Mouse (Mus musculus) frontal cortex, postnatal 36 days (tissue): ENCODE measurements around the gene Stk32b.

Source experiments
- DNase-seq, 2 experiments: peaks; one replicate each; pipeline ENCODE4 v3.0.0; 2022; ENCODE audit warnings: low spot score in 2 of 2

Gene Stk32b

DNA sequence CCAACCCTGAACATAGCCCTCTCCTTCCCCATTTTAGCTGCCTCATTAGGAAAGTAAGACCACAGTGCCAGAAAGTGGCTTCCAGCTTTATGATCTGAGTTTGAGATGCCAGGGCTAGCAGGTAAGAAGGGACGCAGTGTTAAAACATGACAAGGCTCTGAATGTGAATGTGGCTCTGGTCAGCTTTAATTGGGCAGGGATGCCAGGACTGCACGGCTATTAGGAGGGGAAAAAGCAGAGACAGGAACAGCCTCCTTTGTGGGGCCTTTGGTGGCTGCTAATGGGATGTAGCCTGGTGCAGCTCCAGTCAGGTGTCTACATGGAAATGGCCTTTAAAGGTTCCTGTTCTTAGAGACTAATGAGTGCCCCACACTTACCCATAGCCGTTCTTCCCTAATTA is 52.0 kb downstream of the Stk32b start:
- no peak for DNase-seq

- DNase-seq = no peak
Observed at GRCm38 (mm10) chr5:37659177-37659576, 57.8 kb downstream of the Stk32b start.

DNA sequence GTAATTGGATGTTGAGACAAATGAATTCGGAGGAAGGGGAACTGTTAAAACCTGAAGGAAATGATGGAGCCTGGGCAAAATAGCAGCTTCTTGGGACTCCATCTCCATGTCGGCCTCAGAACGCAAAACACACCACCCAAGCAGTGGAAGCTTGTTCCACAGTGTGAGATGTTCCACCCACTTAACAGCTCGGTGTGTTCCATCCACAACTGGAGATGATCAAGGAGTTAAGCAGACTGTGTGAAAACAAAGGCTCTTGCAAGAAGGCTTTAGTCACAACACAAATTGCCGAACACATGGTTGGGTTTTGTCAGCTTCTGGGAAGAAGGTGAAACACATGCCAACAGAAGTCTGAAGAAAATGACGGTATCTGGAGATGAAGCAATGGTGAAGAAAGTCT is 59.2 kb downstream of the Stk32b start:
- DNase-seq = peak; percentile 24 to 47

DNA sequence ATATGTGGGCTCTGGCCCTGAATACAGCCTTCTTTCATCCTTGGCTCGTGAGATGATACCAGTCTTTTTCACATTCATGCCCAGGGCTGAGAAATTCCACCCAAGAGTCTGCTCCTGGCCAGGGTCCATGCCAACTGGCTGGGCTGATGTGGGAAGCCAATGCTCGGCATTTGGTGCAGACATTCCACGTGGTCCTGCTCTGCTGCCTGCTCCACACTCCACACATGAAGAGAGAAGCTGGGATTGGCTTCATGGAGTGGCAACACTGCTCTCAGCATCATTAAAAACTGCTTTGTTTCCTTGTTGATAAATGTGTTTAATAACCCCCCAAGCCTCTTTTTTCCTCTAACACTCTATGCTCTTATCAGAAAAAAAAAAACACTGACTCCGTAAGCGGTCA is 61.8 kb downstream of the Stk32b start:
- no peak for DNase-seq

- DNase-seq = no peak
Observed at GRCm38 (mm10) chr5:37650681-37651211, 66.2 kb downstream of the Stk32b start.

GRCm38 (mm10) chr5:37650089-37650601 is 66.8 kb downstream of the Stk32b start:
- no peak for DNase-seq

DNA sequence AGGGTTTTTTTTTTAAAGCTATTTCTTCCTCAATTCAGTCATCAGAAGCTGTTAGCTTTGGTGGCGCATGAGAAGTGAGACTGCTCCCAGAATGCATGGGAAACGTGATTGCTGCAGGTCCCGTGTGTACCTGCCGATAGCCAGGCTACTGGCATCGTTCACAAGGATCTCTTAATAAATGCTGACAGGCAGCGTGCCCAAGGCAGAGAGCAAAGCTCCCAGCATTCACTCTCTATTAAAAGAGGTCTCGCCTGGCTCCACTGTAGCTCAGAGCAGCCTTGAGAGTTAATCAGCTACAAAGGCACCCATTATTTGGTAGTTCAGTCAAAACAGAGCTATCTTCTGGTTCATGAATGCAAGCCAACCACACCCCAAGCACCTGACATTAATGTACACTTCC is 72.9 kb downstream of the Stk32b start:
- DNase-seq = no peak

GRCm38 (mm10) chr5:37642486-37642885 is 74.5 kb downstream of the Stk32b start:
- peak in 1 of 2 experiments; percentile 3 for DNase-seq

GRCm38 (mm10) chr5:37634791-37635190 is 82.2 kb downstream of the Stk32b start:
- DNase-seq = no peak

DNA sequence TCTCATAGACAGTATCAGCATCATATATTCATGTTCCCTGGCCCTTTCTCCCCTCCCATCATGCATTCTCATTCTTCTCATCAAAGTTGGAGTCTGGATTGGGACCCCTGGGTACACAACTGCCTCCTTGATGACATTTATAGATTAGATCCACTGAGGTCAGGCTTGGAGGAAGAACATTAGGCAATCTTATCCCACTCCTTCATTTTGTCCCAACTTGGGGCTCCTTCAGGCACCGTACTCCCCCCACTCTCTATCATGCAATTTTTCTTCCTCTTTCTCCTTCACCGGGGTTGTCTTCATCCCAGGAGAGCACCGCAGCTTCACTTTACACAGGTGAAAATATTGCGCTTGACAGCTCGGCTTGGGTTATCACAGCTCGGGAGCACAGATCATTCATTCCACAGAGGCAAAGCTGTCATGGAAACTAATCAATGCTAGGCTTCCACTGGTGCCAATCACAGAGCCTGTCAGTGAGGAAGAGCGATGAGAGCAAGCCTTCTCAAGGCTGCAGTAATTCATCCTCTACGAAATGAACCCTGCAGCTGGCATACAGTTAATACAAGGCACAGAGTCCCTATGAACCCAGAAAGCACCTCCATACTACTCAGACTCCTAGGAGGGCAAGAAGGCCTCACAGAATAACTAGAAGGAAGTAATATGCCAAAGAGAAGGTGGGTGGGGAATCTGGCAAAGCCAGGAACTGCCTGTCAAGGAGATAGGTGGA is 89.4 kb downstream of the Stk32b start:
- no peak for DNase-seq

DNA sequence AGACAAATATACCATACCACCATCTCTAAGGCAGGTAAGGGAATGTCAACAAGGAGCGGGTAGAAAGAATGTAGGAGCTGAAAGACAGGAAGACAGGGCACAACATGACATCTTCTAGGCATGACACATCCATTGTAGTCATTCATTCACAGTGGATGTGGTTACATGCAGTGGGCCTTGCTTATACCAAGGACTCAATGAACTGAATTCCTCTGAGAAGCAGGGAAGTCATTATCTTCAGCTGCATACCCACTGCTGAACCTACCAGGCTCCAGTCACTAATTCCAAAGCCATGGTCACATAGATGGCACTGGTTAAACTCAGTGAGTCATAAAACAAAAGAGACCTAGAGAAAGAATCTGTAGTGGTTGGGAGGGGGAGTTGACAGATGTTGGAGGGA is 105.1 kb downstream of the Stk32b start:
- DNase-seq = no peak

DNA sequence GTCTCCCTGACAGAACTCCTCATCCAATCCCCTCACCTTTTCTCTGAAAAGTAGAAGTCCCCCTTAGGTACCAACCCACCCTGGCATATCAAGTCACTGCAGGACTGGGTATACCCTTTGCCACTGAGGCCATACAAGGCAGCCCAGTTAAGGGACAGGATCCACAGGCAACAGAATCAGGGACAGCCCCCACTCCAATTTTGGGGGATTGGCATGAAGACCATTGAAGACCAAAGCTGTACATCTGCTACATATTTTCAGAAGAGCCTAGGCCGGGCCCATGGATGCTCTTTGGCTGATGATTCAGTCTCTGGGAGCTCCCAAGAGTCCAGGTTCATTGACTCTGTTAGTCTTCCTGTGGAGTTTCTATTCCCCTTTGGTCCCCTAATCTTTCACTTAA is 117.4 kb downstream of the Stk32b start:
- no peak for DNase-seq

GRCm38 (mm10) chr5:37598271-37598670 is 118.7 kb downstream of the Stk32b start:
- no peak for DNase-seq

DNA sequence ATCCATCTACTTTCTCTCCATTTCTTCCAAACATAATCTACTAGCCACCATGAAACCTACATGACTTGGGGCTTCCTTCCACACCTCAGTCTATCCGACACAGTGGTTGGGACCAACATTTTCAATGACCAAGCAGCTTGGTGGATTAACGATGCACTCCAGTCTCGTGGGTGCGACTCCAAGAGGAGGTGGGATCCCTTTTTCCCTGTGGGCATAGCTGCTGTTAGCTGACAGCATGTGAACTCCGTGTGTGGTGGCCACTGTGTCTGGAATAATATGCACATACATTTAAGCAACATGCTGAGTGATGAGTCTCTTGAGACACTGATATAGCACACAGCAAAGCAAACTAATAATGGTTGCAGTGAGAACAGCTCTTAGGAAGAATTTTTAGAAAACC is 124.6 kb downstream of the Stk32b start:
- DNase-seq = no peak

DNA sequence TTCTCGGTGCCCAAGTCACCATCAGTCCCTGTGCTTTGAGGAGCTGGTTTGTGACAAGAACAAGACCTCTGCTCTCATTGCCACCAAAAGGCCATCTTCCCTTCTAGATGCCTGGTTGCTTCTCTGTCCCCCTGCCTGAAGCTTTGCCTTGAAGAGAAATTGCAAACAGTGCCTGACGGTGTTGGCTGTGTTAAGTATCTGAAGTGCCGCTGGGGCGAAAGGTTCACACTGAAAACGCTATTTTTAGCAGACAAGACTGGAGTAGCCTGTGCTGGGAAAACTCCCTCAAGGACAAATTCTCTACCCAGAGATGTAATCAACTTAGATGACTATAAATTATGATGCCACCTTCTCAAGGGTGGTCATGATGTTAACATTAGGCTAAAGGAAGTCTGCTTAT is 129.1 kb downstream of the Stk32b start:
- no peak for DNase-seq

- DNase-seq = no peak
Observed at GRCm38 (mm10) chr5:37586071-37586470, 130.9 kb downstream of the Stk32b start.

DNA sequence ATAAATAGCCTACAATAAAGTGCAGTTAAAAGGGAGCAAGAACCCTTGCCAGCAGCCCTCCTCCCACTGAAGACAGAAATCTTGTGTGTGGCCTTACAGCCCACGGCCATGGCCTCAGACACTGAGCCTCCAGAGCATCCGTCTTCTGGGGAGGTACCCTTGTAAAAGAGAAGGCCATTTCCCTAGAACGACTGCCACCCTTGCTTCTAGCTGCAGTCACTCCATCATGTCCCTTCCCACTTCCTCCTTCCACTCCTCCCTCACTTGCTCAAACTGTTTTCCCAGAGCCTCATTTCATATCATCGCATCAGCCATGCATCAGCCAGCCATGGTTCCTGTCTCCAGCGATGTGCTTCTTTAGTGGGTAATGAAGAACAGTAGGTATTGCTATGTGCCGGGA is 141.5 kb downstream of the Stk32b start:
- DNase-seq = no peak

- no peak for DNase-seq
Observed at GRCm38 (mm10) chr5:37557274-37557815, 159.6 kb downstream of the Stk32b start.

DNA sequence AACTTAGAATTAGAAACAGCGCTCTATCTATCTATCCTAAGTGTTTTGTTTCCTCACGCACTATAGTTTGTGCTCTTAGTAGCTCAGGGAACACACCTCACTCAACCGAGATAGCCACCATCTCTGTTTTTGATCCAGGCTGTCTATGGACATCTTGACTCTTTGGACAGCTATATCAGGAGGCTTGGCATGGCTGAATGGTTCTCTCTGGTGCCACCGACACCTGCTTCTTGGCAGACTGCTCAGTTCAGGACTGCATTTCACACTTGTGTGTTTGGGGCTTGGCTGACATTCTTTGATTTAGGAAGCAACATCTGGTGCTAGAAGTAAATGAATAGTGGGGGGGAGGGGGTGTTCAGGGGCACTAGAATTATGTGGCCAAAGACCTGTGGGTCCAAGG is 162.7 kb downstream of the Stk32b start:
- no peak for DNase-seq

- no peak for DNase-seq
Observed at GRCm38 (mm10) chr5:37551649-37552048, 165.3 kb downstream of the Stk32b start.

- no peak for DNase-seq
Observed at GRCm38 (mm10) chr5:37535726-37536293, 181.2 kb downstream of the Stk32b start.

- DNase-seq = no peak
Observed at GRCm38 (mm10) chr5:37535227-37535626, 181.7 kb downstream of the Stk32b start.

DNA sequence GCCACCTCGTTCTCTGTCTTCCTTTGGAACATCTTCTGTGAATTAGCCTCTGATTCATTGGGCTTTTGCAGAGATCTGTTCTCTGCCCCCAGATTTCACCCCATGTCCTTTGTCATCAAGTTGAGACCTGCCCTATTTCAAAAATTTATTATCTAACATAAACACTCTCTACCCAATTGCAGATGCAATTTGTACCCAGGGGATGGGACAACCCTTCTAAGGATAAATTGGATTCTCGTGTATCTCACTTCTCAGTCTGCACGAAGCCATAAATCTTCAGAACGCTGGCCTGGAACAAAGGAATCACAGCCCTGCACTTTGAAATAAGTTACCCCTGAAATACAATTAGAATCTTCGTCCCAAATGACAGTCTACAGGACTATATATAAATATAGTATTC is 191.6 kb downstream of the Stk32b start:
- DNase-seq = no peak
